22 mouse cellular contexts compared by ENCODE assay signal in the genomic region with DNA sequence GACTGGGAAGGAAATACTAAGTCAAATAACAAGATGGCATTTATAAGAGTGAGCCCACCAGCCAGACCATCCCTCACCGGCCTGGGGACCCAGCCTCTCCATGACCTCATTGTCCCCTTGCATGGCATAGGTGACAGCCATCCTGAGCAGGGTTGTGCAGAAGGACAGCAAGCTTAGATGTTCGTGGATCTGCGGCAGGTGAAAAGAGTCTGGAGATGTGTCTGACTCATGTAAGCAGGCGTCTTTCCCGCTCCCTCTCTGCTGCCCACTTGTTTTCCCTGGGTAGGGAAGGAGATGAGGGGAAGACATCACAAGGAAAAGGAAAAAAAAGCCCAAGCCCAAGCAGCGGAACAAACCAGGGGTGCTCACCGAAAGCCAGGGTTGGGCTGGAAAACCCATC.
A peak's percentile ranks its signal among the peaks of the same experiment; 100 is the strongest.
DNase-seq lines count a peak whose midpoint lies in the region; ATAC-seq and TF ChIP-seq lines count a peak whose summit lies in the region.
"Had no signal": no experiment of that assay in that cellular context is flagged by ENCODE, and none has a peak within 500 bp of the region (broad histone marks: within the 10 kb centered on the region; RNA-seq: fewer than 3 reads in every experiment).

No protein-coding gene starts in this region.

- H3K4me1 ChIP-seq in forebrain, embryonic 10.5 days, result peaks cover 34% of the 10 kb centered on the region
- H3K4me1 ChIP-seq in forebrain, postnatal 0 days (ENCODE audit: insufficient read depth), result peaks cover 14% of the 10 kb centered on the region
- peaks cover 21% of the 10 kb centered on the region for H3K4me1 ChIP-seq in hindbrain, embryonic 14.5 days (replicated peaks; ENCODE audit: control insufficient read depth, insufficient read depth, low read length)
- H3K4me1 ChIP-seq in hindbrain, embryonic 10.5 days (replicated peaks), result peaks cover 33% of the 10 kb centered on the region

- no peaks in the 10 kb centered on the region for H3K36me3 ChIP-seq in forebrain, embryonic 10.5 days (replicated peaks)
- H3K36me3 ChIP-seq in forebrain, postnatal 0 days (ENCODE audit: insufficient read depth), result no peaks in the 10 kb centered on the region
- H3K36me3 ChIP-seq in hindbrain, embryonic 14.5 days (replicated peaks; ENCODE audit: control insufficient read depth, insufficient read depth), result no peaks in the 10 kb centered on the region
- H3K36me3 ChIP-seq in hindbrain, embryonic 10.5 days, result no peaks in the 10 kb centered on the region
- H3K36me3 ChIP-seq: heart, embryonic 12.5 days; limb, embryonic 10.5 days; midbrain, embryonic 12.5 days had no signal

- DNase-seq in forebrain, embryonic 10.5 days (ENCODE audit: extremely low spot score, low spot score), result no peak
- DNase-seq in forebrain, postnatal 0 days, result no peak
- no peak for DNase-seq in hindbrain, embryonic 14.5 days (ENCODE audit: low spot score)
- DNase-seq in hindbrain, embryonic 10.5 days (ENCODE audit: low spot score), result no peak
- peak; percentile 28 for DNase-seq in testis, postnatal 10 days (ENCODE audit: low spot score)
- DNase-seq in testis, postnatal 14 days (ENCODE audit: low spot score), result no peak
- no peak for DNase-seq in ovary, postnatal 14 days (ENCODE audit: low spot score)
- DNase-seq: adrenal gland, postnatal 36 days; cerebellum, adult 9-10 months; gastrocnemius, postnatal 14 days; heart, adult 18-20 months; heart, postnatal 10 days; liver; right cerebral cortex, postnatal 25 days; spleen, adult 18-20 months; thymus, postnatal 14 days had no signal

- H3K27me3 ChIP-seq in forebrain, embryonic 10.5 days (ENCODE audit: poor library complexity, severe bottlenecking), result peaks cover 9% of the 10 kb centered on the region; the same call in 1 of the 2 replicates
- no peaks in the 10 kb centered on the region for H3K27me3 ChIP-seq in forebrain, postnatal 0 days (ENCODE audit: insufficient read depth, low read length)
- no peaks in the 10 kb centered on the region for H3K27me3 ChIP-seq in hindbrain, embryonic 14.5 days (ENCODE audit: control insufficient read depth, insufficient read depth, low read length)
- H3K27me3 ChIP-seq in hindbrain, embryonic 10.5 days (ENCODE audit: insufficient read depth, poor library complexity, severe bottlenecking), result 0 out of 2 replicates have a peak, but pooled peaks cover 8% of the 10 kb centered on the region
- H3K27me3 ChIP-seq: heart, embryonic 12.5 days; midbrain, embryonic 12.5 days had no signal

- TF ChIP-seq CTCF in forebrain, postnatal 0 days (IDR thresholded peaks at IDR 0.05; ENCODE audit: low read depth), result no peak

- peak overlapping the region; percentile 40; the same call in 1 of the 2 replicates for H3K27ac ChIP-seq in forebrain, embryonic 10.5 days
- no peak overlapping the region for H3K27ac ChIP-seq in forebrain, postnatal 0 days (ENCODE audit: low read depth, low read length)
- peak overlapping the region; percentile 76 for H3K27ac ChIP-seq in hindbrain, embryonic 14.5 days
- no peak overlapping the region for H3K27ac ChIP-seq in hindbrain, embryonic 10.5 days
- H3K27ac ChIP-seq: limb, embryonic 10.5 days; macrophage; midbrain, embryonic 12.5 days had no signal

- no peak for ATAC-seq in forebrain, postnatal 0 days
- no peak for ATAC-seq in hindbrain, embryonic 14.5 days (ENCODE audit: low FRiP score)
- no peak for ATAC-seq in megakaryocyte progenitor cell, adult 5-6 weeks (replicated peaks; ENCODE audit: poor library complexity)
- ATAC-seq: intestine, postnatal 0 days had no signal

- H3K9ac ChIP-seq in forebrain, postnatal 0 days, result no peak overlapping the region
- no peak overlapping the region for H3K9ac ChIP-seq in hindbrain, embryonic 14.5 days
- H3K9ac ChIP-seq: heart, embryonic 12.5 days; midbrain, embryonic 12.5 days had no signal

- 89% methylated on average over 7 of the region's 7 CpGs for WGBS in forebrain, embryonic 10.5 days
- WGBS in forebrain, postnatal 0 days, result 77% methylated on average over 7 of the region's 7 CpGs
- 91% methylated on average over 7 of the region's 7 CpGs for WGBS in hindbrain, embryonic 14.5 days
- WGBS in hindbrain, embryonic 10.5 days, result 90% methylated on average over 7 of the region's 7 CpGs

- no peaks in the 10 kb centered on the region for H3K9me3 ChIP-seq in forebrain, embryonic 10.5 days
- H3K9me3 ChIP-seq in forebrain, postnatal 0 days (ENCODE audit: low read length), result no peaks in the 10 kb centered on the region
- H3K9me3 ChIP-seq in hindbrain, embryonic 14.5 days (ENCODE audit: control insufficient read depth, low read length), result no peaks in the 10 kb centered on the region
- no peaks in the 10 kb centered on the region for H3K9me3 ChIP-seq in hindbrain, embryonic 10.5 days
- H3K9me3 ChIP-seq: heart, embryonic 12.5 days; limb, embryonic 10.5 days; midbrain, embryonic 12.5 days had no signal

- no peak overlapping the region for H3K4me2 ChIP-seq in forebrain, postnatal 0 days (ENCODE audit: low read depth)
- no peak overlapping the region for H3K4me2 ChIP-seq in hindbrain, embryonic 14.5 days (replicated peaks)
- H3K4me2 ChIP-seq: heart, embryonic 12.5 days; midbrain, embryonic 12.5 days had no signal

- H3K4me3 ChIP-seq in forebrain, embryonic 10.5 days, result no peak overlapping the region
- no peak overlapping the region for H3K4me3 ChIP-seq in forebrain, postnatal 0 days (ENCODE audit: low read depth, low read length)
- H3K4me3 ChIP-seq in hindbrain, embryonic 14.5 days (replicated peaks; ENCODE audit: low read length), result no peak overlapping the region
- no peak overlapping the region for H3K4me3 ChIP-seq in hindbrain, embryonic 10.5 days
- H3K4me3 ChIP-seq: heart, embryonic 12.5 days; limb, embryonic 10.5 days; midbrain, embryonic 12.5 days had no signal

Comparison
In these comparisons a context has a peak if more than half of its experiments do, and no peak if none do; other contexts are left out.
1. H3K27ac ChIP-seq: peak in forebrain, embryonic 10.5 days (single experiment) and hindbrain, embryonic 14.5 days (single experiment); none in forebrain, postnatal 0 days (single experiment) and hindbrain, embryonic 10.5 days (single experiment).